Mouse (Mus musculus): ENCODE data around the gene Myo1d. TPM values are rescaled to one million over a fixed set of nuclear protein-coding genes. Genes with fewer than 3 reads are reported as not detected.

Gene Myo1d
- polyA plus RNA-seq, 2 experiments: 3.3 to 7.5 TPM

- no peak overlapping the region for H3K9ac ChIP-seq (replicated peaks)
- H3K4me1 ChIP-seq (replicated peaks; ENCODE audit: control insufficient read depth in 2 of 2, insufficient read depth in 2 of 2, low read length in 1 of 2): peaks cover 0 to 3% of the 10 kb centered on the region in 2 experiments; a peak in 1 of 4 replicates
- no peak overlapping the region for H3K4me3 ChIP-seq (ENCODE audit: insufficient read depth in 1 of 2, low read depth in 2 of 2, low read length in 2 of 2)
- WGBS (ENCODE audit: insufficient replicate concordance): 55% methylated on average over 1 of the region's 1 CpGs
- ATAC-seq (ENCODE audit: insufficient read depth): no peak
- H3K27ac ChIP-seq: no peak overlapping the region
- H3K4me2 ChIP-seq (ENCODE audit: low read depth): no peak overlapping the region
- no peaks in the 10 kb centered on the region for H3K27me3 ChIP-seq (ENCODE audit: control insufficient read depth, insufficient read depth, low read length)
- no peak for DNase-seq (ENCODE audit: low read depth in 3 of 3, low spot score in 3 of 3)
- TF ChIP-seq EP300 (IDR thresholded peaks at IDR 0.05; ENCODE audit: low read depth) (no peak), CTCF (IDR thresholded peaks at IDR 0.05; ENCODE audit: low read depth) (no peak)
- H3K36me3 ChIP-seq (replicated peaks; ENCODE audit: control insufficient read depth, insufficient read depth, low read depth): no peaks in the 10 kb centered on the region
- no peaks in the 10 kb centered on the region for H3K9me3 ChIP-seq (ENCODE audit: control insufficient read depth, low read length)
Measured at GRCm38 (mm10) chr11:80496640-80497039, 283.2 kb downstream of the Myo1d start.

- WGBS (ENCODE audit: insufficient replicate concordance): 81% methylated on average over 6 of the region's 6 CpGs
- no peaks in the 10 kb centered on the region for H3K27me3 ChIP-seq (ENCODE audit: control insufficient read depth, insufficient read depth, low read length)
- no peak overlapping the region for H3K9ac ChIP-seq (replicated peaks)
- no peaks in the 10 kb centered on the region for H3K36me3 ChIP-seq (replicated peaks; ENCODE audit: control insufficient read depth, insufficient read depth, low read depth)
- H3K4me2 ChIP-seq (ENCODE audit: low read depth): no peak overlapping the region
- no peak overlapping the region for H3K4me3 ChIP-seq (ENCODE audit: insufficient read depth in 1 of 2, low read depth in 2 of 2, low read length in 2 of 2)
- TF ChIP-seq CTCF (IDR thresholded peaks at IDR 0.05; ENCODE audit: low read depth) (no peak), EP300 (IDR thresholded peaks at IDR 0.05; ENCODE audit: low read depth) (no peak)
- ATAC-seq (ENCODE audit: insufficient read depth): no peak
- H3K27ac ChIP-seq: no peak overlapping the region
- no peak for DNase-seq (ENCODE audit: low read depth in 3 of 3, low spot score in 3 of 3)
- H3K9me3 ChIP-seq (ENCODE audit: control insufficient read depth, low read length): no peaks in the 10 kb centered on the region
- peaks cover 0 to 3% of the 10 kb centered on the region in 2 experiments; a peak in 1 of 4 replicates for H3K4me1 ChIP-seq (replicated peaks; ENCODE audit: control insufficient read depth in 2 of 2, insufficient read depth in 2 of 2, low read length in 1 of 2)
Measured at GRCm38 (mm10) chr11:80495972-80496371, 283.9 kb downstream of the Myo1d start.

GRCm38 (mm10) chr11:80494852-80495251 is 285.0 kb downstream of the Myo1d start:
- Histone ChIP-seq H3K27me3 (ENCODE audit: control insufficient read depth, insufficient read depth, low read length) (no peaks in the 10 kb centered on the region), H3K4me1 (replicated peaks; ENCODE audit: control insufficient read depth in 2 of 2, insufficient read depth in 2 of 2, low read length in 1 of 2) (peaks cover 0 to 3% of the 10 kb centered on the region in 2 experiments; a peak in 1 of 4 replicates), H3K4me3 (ENCODE audit: insufficient read depth in 1 of 2, low read depth in 2 of 2, low read length in 2 of 2) (no peak overlapping the region), H3K9me3 (ENCODE audit: control insufficient read depth, low read length) (no peaks in the 10 kb centered on the region), H3K27ac (no peak overlapping the region), H3K9ac (replicated peaks) (no peak overlapping the region), H3K36me3 (replicated peaks; ENCODE audit: control insufficient read depth, insufficient read depth, low read depth) (no peaks in the 10 kb centered on the region), H3K4me2 (ENCODE audit: low read depth) (no peak overlapping the region)
- 68% methylated on average over 9 of the region's 9 CpGs for WGBS (ENCODE audit: insufficient replicate concordance)
- DNase-seq (ENCODE audit: low read depth in 3 of 3, low spot score in 3 of 3) (no peak), ATAC-seq (ENCODE audit: insufficient read depth) (no peak)
- TF ChIP-seq EP300 (IDR thresholded peaks at IDR 0.05; ENCODE audit: low read depth) (no peak), CTCF (IDR thresholded peaks at IDR 0.05; ENCODE audit: low read depth) (no peak)

GRCm38 (mm10) chr11:80493186-80493585 is 286.6 kb downstream of the Myo1d start:
- Histone ChIP-seq H3K4me3 (ENCODE audit: insufficient read depth in 1 of 2, low read depth in 2 of 2, low read length in 2 of 2) (no peak overlapping the region), H3K36me3 (replicated peaks; ENCODE audit: control insufficient read depth, insufficient read depth, low read depth) (no peaks in the 10 kb centered on the region), H3K27me3 (ENCODE audit: control insufficient read depth, insufficient read depth, low read length) (no peaks in the 10 kb centered on the region), H3K4me1 (replicated peaks; ENCODE audit: control insufficient read depth in 2 of 2, insufficient read depth in 2 of 2, low read length in 1 of 2) (no peaks in the 10 kb centered on the region), H3K27ac (no peak overlapping the region), H3K4me2 (ENCODE audit: low read depth) (no peak overlapping the region), H3K9me3 (ENCODE audit: control insufficient read depth, low read length) (no peaks in the 10 kb centered on the region), H3K9ac (replicated peaks) (no peak overlapping the region)
- TF ChIP-seq CTCF (IDR thresholded peaks at IDR 0.05; ENCODE audit: low read depth) (no peak), EP300 (IDR thresholded peaks at IDR 0.05; ENCODE audit: low read depth) (no peak)
- WGBS (ENCODE audit: insufficient replicate concordance): 75% methylated on average over 5 of the region's 5 CpGs
- ATAC-seq (ENCODE audit: insufficient read depth) (no peak), DNase-seq (ENCODE audit: low read depth in 3 of 3, low spot score in 3 of 3) (no peak)

- ATAC-seq (ENCODE audit: insufficient read depth) (no peak), DNase-seq (ENCODE audit: low read depth in 3 of 3, low spot score in 3 of 3) (no peak)
- TF ChIP-seq CTCF (IDR thresholded peaks at IDR 0.05; ENCODE audit: low read depth) (no peak), EP300 (IDR thresholded peaks at IDR 0.05; ENCODE audit: low read depth) (no peak)
- 71% methylated on average over 10 of the region's 10 CpGs for WGBS (ENCODE audit: insufficient replicate concordance)
- H3K4me2 ChIP-seq (ENCODE audit: low read depth): no peak overlapping the region
- H3K27me3 ChIP-seq (ENCODE audit: control insufficient read depth, insufficient read depth, low read length): no peaks in the 10 kb centered on the region
- H3K4me3 ChIP-seq (ENCODE audit: insufficient read depth in 1 of 2, low read depth in 2 of 2, low read length in 2 of 2): no peak overlapping the region
- H3K4me1 ChIP-seq (replicated peaks; ENCODE audit: control insufficient read depth in 2 of 2, insufficient read depth in 2 of 2, low read length in 1 of 2): no peaks in the 10 kb centered on the region
- H3K27ac ChIP-seq: no peak overlapping the region
- no peaks in the 10 kb centered on the region for H3K9me3 ChIP-seq (ENCODE audit: control insufficient read depth, low read length)
- no peak overlapping the region for H3K9ac ChIP-seq (replicated peaks)
- H3K36me3 ChIP-seq (replicated peaks; ENCODE audit: control insufficient read depth, insufficient read depth, low read depth): no peaks in the 10 kb centered on the region
Measured at GRCm38 (mm10) chr11:80490831-80491230, 289.0 kb downstream of the Myo1d start.

Data from liver, embryonic 14.5 days (tissue).